Mouse (Mus musculus) C2C12 (cell line): ENCODE results near the gene Gm21818.
"Not testable (repeated sequence)": the region's sequence is repeated elsewhere in the genome, so short reads cannot be mapped to it uniquely, and the experiment has no call there.

ENCODE experiments used
- CEBPB ChIP-seq: IDR thresholded peaks from one replicate; pipeline ENCODE4 v1.6.1; 2011; ENCODE audit warnings: low read depth, mild to moderate bottlenecking, control low read depth, moderate library complexity
- CTCF ChIP-seq: IDR thresholded peaks from one replicate; pipeline ENCODE4 v1.5.1; 2011; ENCODE audit not compliant: control insufficient read depth, insufficient read depth, insufficient read length
- MAX ChIP-seq: IDR thresholded peaks from one replicate; pipeline ENCODE4 v1.6.1; 2011; ENCODE audit warnings: mild to moderate bottlenecking, control low read depth
- MYOG ChIP-seq: IDR thresholded peaks from one replicate; pipeline ENCODE4 v1.6.1; 2011; ENCODE audit not compliant: control insufficient read depth, insufficient read length; ENCODE audit errors: extremely low read depth
- USF1 ChIP-seq: IDR thresholded peaks from one replicate; pipeline ENCODE4 v1.6.1; 2011; ENCODE audit warnings: low read depth, mild to moderate bottlenecking, control low read depth, moderate library complexity

- TF ChIP-seq CTCF, USF1, MAX, MYOG, CEBPB: not testable (repeated sequence)
Observed at GRCm38 (mm10) chr13:120150589-120150988, 21.6 kb upstream of the Gm21818 start.
